Mouse (Mus musculus) myocyte (in vitro differentiated cells): ENCODE measurements at regions not wholly inside any gene's neighbourhood (a gene's known extent, or its start where the extent isn't known, plus 50 kb on each side); places are given as distances from the start of the nearest gene placed in this dataset.

Experiments used
- H3K27me3 ChIP-seq: one replicate; pipeline ENCODE4 v1.6.1; 2011; ENCODE audit not compliant: control insufficient read depth, insufficient read depth, insufficient read length
- H3K36me3 ChIP-seq: one replicate; pipeline ENCODE4 v1.6.1; 2011; ENCODE audit not compliant: control insufficient read depth, insufficient read depth
- H3K4me2 ChIP-seq: one replicate; pipeline ENCODE4 v1.6.1; 2011; ENCODE audit warnings: low read depth, control low read depth
- H3K4me3 ChIP-seq: one replicate; pipeline ENCODE4 v1.5.1; 2011; ENCODE audit warnings: mild to moderate bottlenecking, control low read depth, moderate library complexity
- H3K79me2 ChIP-seq: one replicate; pipeline ENCODE4 v1.6.1; 2011; ENCODE audit not compliant: control insufficient read depth, insufficient read depth
- H3ac ChIP-seq: one replicate; pipeline ENCODE4 v1.6.1; 2011; ENCODE audit not compliant: control insufficient read depth, insufficient read length
- CEBPB ChIP-seq: IDR thresholded peaks from 2 replicates; pipeline ENCODE4 v1.6.1; 2011; ENCODE audit warnings: mild to moderate bottlenecking, moderate library complexity; ENCODE audit not compliant: poor library complexity, insufficient read depth, severe bottlenecking
- E2F4 ChIP-seq: IDR thresholded peaks from one replicate; pipeline ENCODE4 v1.6.1; 2011; ENCODE audit warnings: mild to moderate bottlenecking, control low read depth, moderate library complexity; ENCODE audit not compliant: insufficient read depth
- MAX ChIP-seq: IDR thresholded peaks from one replicate; pipeline ENCODE4 v1.6.1; 2011; ENCODE audit warnings: low read depth, mild to moderate bottlenecking, control low read depth
- MYOD1 ChIP-seq, 3 experiments: IDR thresholded peaks; one replicate each; pipeline ENCODE4 v1.6.1; 2011; ENCODE audit warnings: control low read depth in 2 of 3, low read depth in 2 of 3, mild to moderate bottlenecking in 2 of 3, moderate library complexity in 1 of 3; ENCODE audit not compliant: insufficient read length in 2 of 3, control insufficient read depth in 1 of 3
- MYOG ChIP-seq, 3 experiments: IDR thresholded peaks; one replicate each; pipeline ENCODE4 v1.6.1; 2011; ENCODE audit warnings: control low read depth in 2 of 3, low read depth in 2 of 3, mild to moderate bottlenecking in 2 of 3; ENCODE audit not compliant: insufficient read length in 2 of 3, control insufficient read depth in 1 of 3, insufficient read depth in 1 of 3
- POLR2A ChIP-seq: IDR thresholded peaks from one replicate; pipeline ENCODE4 v1.6.1; 2011; ENCODE audit warnings: low read depth, mild to moderate bottlenecking, control low read depth, moderate library complexity; ENCODE audit not compliant: insufficient read length
- POLR2AphosphoS2 ChIP-seq: IDR thresholded peaks from one replicate; pipeline ENCODE4 v1.6.1; 2011; ENCODE audit warnings: low read depth, control low read depth; ENCODE audit not compliant: insufficient read length
- REST ChIP-seq: IDR thresholded peaks from one replicate; pipeline ENCODE4 v1.6.1; 2011; ENCODE audit warnings: mild to moderate bottlenecking, control low read depth, moderate library complexity; ENCODE audit not compliant: insufficient read depth, insufficient read length
- SRF ChIP-seq: IDR thresholded peaks from one replicate; pipeline ENCODE4 v1.6.1; 2011; ENCODE audit warnings: low read depth; ENCODE audit not compliant: control insufficient read depth, insufficient read length
- TCF12 ChIP-seq: IDR thresholded peaks from one replicate; pipeline ENCODE4 v1.6.1; 2011; ENCODE audit warnings: mild to moderate bottlenecking, control low read depth; ENCODE audit not compliant: poor library complexity, insufficient read depth, severe bottlenecking
- TCF3 ChIP-seq: IDR thresholded peaks from one replicate; pipeline ENCODE4 v1.6.1; 2011; ENCODE audit warnings: low read depth, control low read depth; ENCODE audit not compliant: insufficient read length
- USF1 ChIP-seq: IDR thresholded peaks from one replicate; pipeline ENCODE4 v1.6.1; 2011; ENCODE audit warnings: low read depth, mild to moderate bottlenecking, control low read depth, moderate library complexity

DNA sequence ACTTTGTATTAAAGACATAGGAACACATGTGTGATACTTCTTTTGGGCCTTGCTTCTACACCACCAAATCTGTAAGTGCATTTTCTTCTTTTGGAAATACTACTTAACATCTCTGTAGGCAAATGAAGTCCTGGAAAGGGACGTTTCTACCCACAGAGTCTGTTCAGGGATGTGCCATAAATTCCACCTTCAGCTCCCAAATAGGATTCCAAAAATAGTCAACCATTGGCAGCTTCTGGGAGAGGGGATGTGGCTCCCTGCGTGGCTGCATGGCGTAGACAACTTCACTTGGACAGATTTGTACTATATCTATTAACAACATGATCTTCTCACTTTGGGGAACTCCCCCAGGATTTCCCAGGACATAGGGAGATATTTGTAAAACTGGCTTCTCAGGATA, 566.8 kb downstream of the Dhx35 start:
- H3K27me3 ChIP-seq = no peaks in the 10 kb centered on the region
- no peak overlapping the region for H3K4me3 ChIP-seq
- no peaks in the 10 kb centered on the region for H3K36me3 ChIP-seq
- no peak overlapping the region for H3ac ChIP-seq
- H3K79me2 ChIP-seq = no peaks in the 10 kb centered on the region
- no peak overlapping the region for H3K4me2 ChIP-seq
- TF ChIP-seq MAX (no peak), MYOD1 (IDR thresholded peaks at IDR 0.05; ENCODE audit: control insufficient read depth in 1 of 3, insufficient read length in 2 of 3, low read depth in 2 of 3) (no peak), E2F4 (no peak), USF1 (no peak), SRF (no peak)

DNA sequence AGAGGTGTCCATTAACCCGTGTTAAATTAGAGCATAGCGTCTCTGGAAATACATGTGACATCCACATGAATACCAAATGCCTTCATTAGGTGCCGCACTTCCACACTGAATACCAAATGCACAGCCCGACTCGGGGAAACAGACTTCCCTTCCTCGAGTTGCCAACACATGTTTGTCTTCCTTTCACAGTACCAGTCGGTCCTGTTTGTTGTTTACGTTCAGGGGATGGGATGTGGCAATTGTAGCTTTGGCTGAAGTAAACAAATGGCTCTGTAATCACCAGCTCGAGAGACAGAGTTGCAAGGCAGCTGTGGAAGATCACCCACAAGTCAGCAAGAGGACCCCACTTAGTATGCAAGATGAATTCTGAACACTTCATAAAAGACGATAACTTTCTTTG, 598.3 kb downstream of the Dhx35 start:
- Histone ChIP-seq H3K27me3 (no peaks in the 10 kb centered on the region), H3K4me2 (no peak overlapping the region), H3K36me3 (no peaks in the 10 kb centered on the region), H3ac (no peak overlapping the region), H3K79me2 (no peaks in the 10 kb centered on the region), H3K4me3 (no peak overlapping the region)
- no peak for TF ChIP-seq MYOG (IDR thresholded peaks at IDR 0.05; ENCODE audit: control insufficient read depth in 1 of 3, insufficient read depth in 1 of 3, insufficient read length in 2 of 3, low read depth in 2 of 3)
- TF ChIP-seq POLR2A = no peak
- no peak for TF ChIP-seq SRF
- no peak for TF ChIP-seq REST
- TF ChIP-seq USF1 = no peak
- TF ChIP-seq TCF12 = no peak
- TF ChIP-seq TCF3 = no peak
- no peak for TF ChIP-seq CEBPB
- TF ChIP-seq MAX = no peak
- TF ChIP-seq MYOD1 (IDR thresholded peaks at IDR 0.05; ENCODE audit: control insufficient read depth in 1 of 3, insufficient read length in 2 of 3, low read depth in 2 of 3) = no peak
- TF ChIP-seq E2F4 = no peak
- no peak for TF ChIP-seq POLR2AphosphoS2

DNA sequence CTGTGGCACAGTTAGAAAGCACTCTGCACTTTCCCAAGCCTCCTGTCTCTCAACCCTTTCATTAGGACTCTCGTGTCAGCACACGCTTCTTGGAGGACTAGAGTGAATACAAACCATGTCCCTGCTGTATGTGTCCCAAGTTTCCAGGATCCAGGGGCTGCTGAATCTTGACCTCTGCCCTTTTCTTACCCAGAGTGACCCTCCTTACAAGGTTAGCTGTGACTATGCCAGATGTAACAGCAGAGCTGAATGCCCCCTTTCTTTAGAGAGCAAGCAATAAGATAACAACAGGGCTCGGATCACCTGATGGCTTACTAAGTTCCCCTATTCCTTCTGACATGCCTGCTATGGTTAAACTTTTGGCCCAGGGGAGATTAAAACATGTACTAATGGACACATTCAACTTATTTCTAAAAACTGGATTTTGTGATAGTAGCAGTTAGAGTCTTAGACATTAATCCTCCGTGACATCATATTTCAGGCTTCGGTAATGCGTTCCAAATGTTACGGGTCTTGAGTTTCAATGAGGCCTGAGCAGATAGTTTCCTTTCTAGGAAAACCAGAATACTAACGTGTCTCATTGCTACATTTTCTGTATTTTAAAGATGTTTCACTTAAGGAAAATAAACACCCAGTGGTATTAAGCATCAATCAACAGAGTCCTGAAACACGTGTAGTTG, 607.0 kb downstream of the Dhx35 start:
- H3K4me2 ChIP-seq = no peak overlapping the region
- no peaks in the 10 kb centered on the region for H3K27me3 ChIP-seq
- no peak overlapping the region for H3ac ChIP-seq
- no peak for TF ChIP-seq SRF
- TF ChIP-seq TCF12 = no peak
- no peak for TF ChIP-seq E2F4
- no peak for TF ChIP-seq MYOG (IDR thresholded peaks at IDR 0.05; ENCODE audit: control insufficient read depth in 1 of 3, insufficient read depth in 1 of 3, insufficient read length in 2 of 3, low read depth in 2 of 3)
- TF ChIP-seq MAX = no peak
- H3K36me3 ChIP-seq = no peaks in the 10 kb centered on the region
- no peak overlapping the region for H3K4me3 ChIP-seq
- no peaks in the 10 kb centered on the region for H3K79me2 ChIP-seq

DNA sequence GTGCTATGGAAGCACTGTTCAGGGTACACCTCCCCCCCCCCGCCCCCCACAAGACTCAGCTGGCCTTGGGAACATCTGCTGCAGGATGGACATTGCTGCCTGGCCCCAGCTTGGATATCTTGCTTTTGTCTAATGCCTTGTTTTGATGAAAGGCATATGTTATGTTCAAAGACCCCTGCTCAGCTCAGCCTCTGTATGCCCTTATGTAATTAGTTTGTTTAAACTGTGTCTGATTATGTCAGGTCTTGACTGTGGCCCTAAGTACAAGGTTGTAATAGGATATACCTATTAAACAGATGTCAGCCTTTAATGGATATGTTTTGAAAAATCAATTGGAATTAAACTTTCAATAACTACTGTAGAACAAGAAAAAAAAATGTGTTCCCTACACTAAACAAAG, 610.3 kb downstream of the Dhx35 start:
- Histone ChIP-seq H3K4me2 (no peak overlapping the region), H3K4me3 (no peak overlapping the region), H3ac (no peak overlapping the region), H3K36me3 (no peaks in the 10 kb centered on the region), H3K27me3 (no peaks in the 10 kb centered on the region), H3K79me2 (no peaks in the 10 kb centered on the region)
- no peak for TF ChIP-seq CEBPB
- TF ChIP-seq TCF3 = no peak
- no peak for TF ChIP-seq E2F4
- TF ChIP-seq USF1 = no peak
- no peak for TF ChIP-seq TCF12
- no peak for TF ChIP-seq REST
- TF ChIP-seq MYOG (IDR thresholded peaks at IDR 0.05; ENCODE audit: control insufficient read depth in 1 of 3, insufficient read depth in 1 of 3, insufficient read length in 2 of 3, low read depth in 2 of 3) = no peak
- no peak for TF ChIP-seq SRF
- no peak for TF ChIP-seq MYOD1 (IDR thresholded peaks at IDR 0.05; ENCODE audit: control insufficient read depth in 1 of 3, insufficient read length in 2 of 3, low read depth in 2 of 3)
- TF ChIP-seq POLR2A = no peak
- TF ChIP-seq MAX = no peak
- no peak for TF ChIP-seq POLR2AphosphoS2

DNA sequence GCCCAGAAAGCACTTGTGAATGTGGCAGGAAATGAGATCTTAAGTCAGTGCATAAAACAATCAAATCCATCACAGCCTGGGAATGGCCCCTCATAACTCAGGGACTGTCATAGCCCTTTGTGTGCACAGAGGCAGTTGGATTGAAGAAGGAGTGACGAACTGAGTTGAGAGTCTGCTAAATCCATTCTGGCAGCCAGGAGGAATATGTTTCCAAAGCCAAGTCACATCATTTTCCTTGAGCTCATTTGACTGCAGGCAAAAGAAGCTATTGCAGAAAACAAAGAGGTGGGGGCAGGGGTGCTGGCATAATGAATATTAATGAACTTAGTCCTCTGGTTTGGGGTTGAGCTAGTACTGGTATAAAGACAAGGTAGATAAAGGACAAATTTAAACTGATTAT, 620.0 kb downstream of the Dhx35 start:
- H3ac ChIP-seq = no peak overlapping the region
- TF ChIP-seq MYOG (IDR thresholded peaks at IDR 0.05; ENCODE audit: control insufficient read depth in 1 of 3, insufficient read depth in 1 of 3, insufficient read length in 2 of 3, low read depth in 2 of 3) (no peak), USF1 (no peak), POLR2AphosphoS2 (no peak), REST (no peak), E2F4 (no peak), POLR2A (no peak)
- H3K4me2 ChIP-seq = no peak overlapping the region
- no peaks in the 10 kb centered on the region for H3K27me3 ChIP-seq
- no peaks in the 10 kb centered on the region for H3K79me2 ChIP-seq
- no peak overlapping the region for H3K4me3 ChIP-seq
- H3K36me3 ChIP-seq = no peaks in the 10 kb centered on the region
